Mouse (Mus musculus): ENCODE measurements around the gene Cebpg. TPM values are rescaled to one million over a fixed set of nuclear protein-coding genes. Genes with fewer than 3 reads are reported as not detected.

The Cebpg gene
- polyA plus RNA-seq, 1 experiment: 25.1 TPM

DNA sequence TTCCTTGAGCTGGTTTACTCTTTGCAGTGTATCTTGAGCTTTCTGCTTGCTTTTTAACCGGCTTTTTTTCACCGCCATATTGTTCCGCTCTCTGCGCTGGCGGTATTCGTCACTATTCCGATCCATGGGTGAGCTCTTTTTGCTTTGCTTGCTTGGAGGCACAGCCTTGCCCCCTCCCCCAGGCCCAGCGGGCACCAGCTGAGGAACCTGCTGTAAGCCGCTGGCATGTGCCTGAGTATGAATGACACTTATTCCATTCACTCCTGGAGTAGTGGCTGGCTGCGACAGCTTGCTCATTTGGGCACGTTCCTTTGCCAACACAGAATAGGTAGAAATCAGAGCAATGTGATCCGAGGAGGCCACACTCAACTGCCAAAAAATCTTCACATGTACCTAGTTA, 5.8 kb downstream of the Cebpg start:
- no peak for TF ChIP-seq CTCF (IDR thresholded peaks at IDR 0.05; ENCODE audit: borderline replicate concordance, insufficient read depth, low read depth, low read length)
- TF ChIP-seq POLR2A (IDR thresholded peaks at IDR 0.05; ENCODE audit: borderline replicate concordance, insufficient read depth, low read length): no peak
- Histone ChIP-seq H3K4me3 (replicated peaks; ENCODE audit: insufficient read depth, low read depth, low read length) (no peak overlapping the region), H3K27me3 (ENCODE audit: control insufficient read depth, insufficient read depth, low read length) (no peaks in the 10 kb centered on the region), H3K27ac (ENCODE audit: insufficient read depth, low read length) (no peak overlapping the region), H3K4me1 (ENCODE audit: control insufficient read depth, insufficient read depth, low read length) (peaks cover 5% of the 10 kb centered on the region)
- WGBS: 53% methylated on average over 12 of the region's 12 CpGs
- DNase-seq: no peak

DNA sequence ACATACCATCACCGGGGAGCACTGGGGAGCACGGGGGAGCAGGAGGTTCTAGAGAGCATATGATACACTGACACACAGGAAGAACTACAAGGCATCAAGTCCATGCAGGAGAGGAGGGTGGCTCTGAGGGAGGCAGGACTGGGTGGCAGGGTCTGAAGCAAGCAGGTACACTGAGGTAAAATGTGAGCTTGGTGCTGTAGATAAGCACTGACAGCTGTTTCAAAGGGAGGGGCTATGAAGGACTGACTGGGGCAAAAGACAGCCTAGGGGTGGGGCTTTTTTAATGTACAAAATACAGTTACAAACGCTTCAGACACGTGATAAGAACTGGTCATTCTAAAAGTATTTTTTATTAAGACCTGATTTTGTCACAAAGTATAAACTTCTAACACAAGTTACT, 10.3 kb downstream of the Cebpg start:
- TF ChIP-seq CTCF (IDR thresholded peaks at IDR 0.05; ENCODE audit: borderline replicate concordance, insufficient read depth, low read depth, low read length) (no peak), POLR2A (IDR thresholded peaks at IDR 0.05; ENCODE audit: borderline replicate concordance, insufficient read depth, low read length) (no peak)
- WGBS: 92% methylated on average over 4 of the region's 4 CpGs
- no peak overlapping the region for H3K4me3 ChIP-seq (replicated peaks; ENCODE audit: insufficient read depth, low read depth, low read length)
- H3K27me3 ChIP-seq (ENCODE audit: control insufficient read depth, insufficient read depth, low read length): no peaks in the 10 kb centered on the region
- H3K27ac ChIP-seq (ENCODE audit: insufficient read depth, low read length): no peak overlapping the region
- peaks cover 16% of the 10 kb centered on the region for H3K4me1 ChIP-seq (ENCODE audit: control insufficient read depth, insufficient read depth, low read length)
- DNase-seq: no peak

DNA sequence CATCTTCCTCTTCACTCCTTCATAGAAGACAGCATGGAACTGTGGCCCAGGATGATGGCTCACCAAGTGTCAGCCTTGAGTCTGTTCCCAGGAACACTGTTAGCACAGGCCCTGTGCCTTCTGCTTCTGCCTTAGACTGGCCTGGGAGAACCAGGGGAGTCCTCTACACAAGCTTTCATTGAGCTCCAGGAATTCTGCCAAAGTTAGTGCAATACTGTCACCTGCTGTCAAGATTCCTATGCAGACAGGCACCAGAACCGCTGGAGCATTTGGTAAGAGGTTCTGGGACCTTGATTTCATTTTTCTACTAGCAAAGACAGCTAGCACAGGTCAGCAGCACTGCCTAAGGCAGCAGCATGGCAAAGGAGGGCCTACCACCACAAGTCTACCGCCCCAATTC, 11.7 kb downstream of the Cebpg start:
- Histone ChIP-seq H3K27me3 (ENCODE audit: control insufficient read depth, insufficient read depth, low read length) (no peaks in the 10 kb centered on the region), H3K27ac (ENCODE audit: insufficient read depth, low read length) (no peak overlapping the region), H3K4me1 (ENCODE audit: control insufficient read depth, insufficient read depth, low read length) (peaks cover 16% of the 10 kb centered on the region), H3K4me3 (replicated peaks; ENCODE audit: insufficient read depth, low read depth, low read length) (no peak overlapping the region)
- DNase-seq: peak in 1 of 2 experiments; percentile 56
- TF ChIP-seq POLR2A (IDR thresholded peaks at IDR 0.05; ENCODE audit: borderline replicate concordance, insufficient read depth, low read length): no peak
- no peak for TF ChIP-seq CTCF (IDR thresholded peaks at IDR 0.05; ENCODE audit: borderline replicate concordance, insufficient read depth, low read depth, low read length)
- WGBS: 32% methylated on average over 2 of the region's 2 CpGs

DNA sequence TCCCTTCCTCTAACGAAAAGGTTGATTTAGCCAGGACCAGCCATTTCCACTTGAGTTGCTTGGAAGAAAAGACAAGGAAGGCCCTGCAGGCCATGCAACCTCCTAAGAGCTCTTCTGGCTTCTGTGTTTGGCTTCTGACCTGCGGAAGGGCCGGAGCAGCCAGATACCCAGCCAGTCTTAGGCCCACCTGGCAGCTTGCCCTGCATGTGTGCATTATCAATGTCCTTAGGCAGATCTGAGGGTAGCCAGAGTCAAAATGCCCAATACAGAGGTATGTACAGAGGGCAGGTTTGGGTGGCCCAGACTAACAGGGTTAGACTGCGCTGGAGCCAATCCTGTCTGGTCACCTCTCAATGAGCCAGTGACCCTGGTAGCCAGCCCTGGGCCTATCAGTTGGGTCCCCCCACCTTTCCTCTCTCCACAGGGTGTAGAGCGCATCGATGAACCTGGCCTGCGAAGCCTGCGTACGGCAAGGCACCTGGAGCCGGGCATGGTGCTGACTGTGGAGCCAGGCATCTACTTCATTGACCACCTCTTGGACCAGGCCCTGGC, 13.0 kb downstream of the Cebpg start:
- peaks cover 16% of the 10 kb centered on the region for H3K4me1 ChIP-seq (ENCODE audit: control insufficient read depth, insufficient read depth, low read length)
- TF ChIP-seq CTCF (IDR thresholded peaks at IDR 0.05; ENCODE audit: borderline replicate concordance, insufficient read depth, low read depth, low read length) (no peak), POLR2A (IDR thresholded peaks at IDR 0.05; ENCODE audit: borderline replicate concordance, insufficient read depth, low read length) (no peak)
- DNase-seq: no peak
- H3K27ac ChIP-seq (ENCODE audit: insufficient read depth, low read length): no peak overlapping the region
- WGBS: 70% methylated on average over 10 of the region's 10 CpGs
- H3K4me3 ChIP-seq (replicated peaks; ENCODE audit: insufficient read depth, low read depth, low read length): no peak overlapping the region
- no peaks in the 10 kb centered on the region for H3K27me3 ChIP-seq (ENCODE audit: control insufficient read depth, insufficient read depth, low read length)

DNA sequence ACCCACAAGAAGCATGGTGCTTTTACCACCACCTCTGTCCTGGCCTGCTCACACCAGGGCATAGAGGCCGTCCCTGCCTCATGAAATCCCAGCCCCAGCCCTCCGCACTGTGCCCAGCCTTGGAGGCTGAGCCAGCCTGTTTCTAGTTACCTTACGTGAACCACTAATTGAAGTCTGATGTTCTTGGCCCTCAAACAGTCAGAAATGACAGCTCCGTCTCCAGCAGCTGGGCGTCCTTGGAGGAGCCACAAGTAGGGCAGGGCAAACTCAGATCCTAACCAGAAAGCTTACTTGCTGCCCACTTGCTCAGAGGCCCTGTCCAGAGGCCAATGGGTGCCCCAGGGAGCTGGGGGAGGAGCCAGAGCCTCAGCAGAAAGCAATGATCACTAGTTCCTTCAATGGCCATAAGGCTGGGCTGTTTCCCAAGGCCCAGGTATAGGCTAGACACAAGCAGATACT, 13.6 kb downstream of the Cebpg start:
- H3K4me1 ChIP-seq (ENCODE audit: control insufficient read depth, insufficient read depth, low read length): peaks cover 14% of the 10 kb centered on the region
- no peaks in the 10 kb centered on the region for H3K27me3 ChIP-seq (ENCODE audit: control insufficient read depth, insufficient read depth, low read length)
- no peak overlapping the region for H3K27ac ChIP-seq (ENCODE audit: insufficient read depth, low read length)
- TF ChIP-seq POLR2A (IDR thresholded peaks at IDR 0.05; ENCODE audit: borderline replicate concordance, insufficient read depth, low read length): no peak
- TF ChIP-seq CTCF (IDR thresholded peaks at IDR 0.05; ENCODE audit: borderline replicate concordance, insufficient read depth, low read depth, low read length): no peak
- WGBS: 58% methylated on average over 5 of the region's 5 CpGs
- DNase-seq: peak in 1 of 2 experiments; percentile 49
- no peak overlapping the region for H3K4me3 ChIP-seq (replicated peaks; ENCODE audit: insufficient read depth, low read depth, low read length)

DNA sequence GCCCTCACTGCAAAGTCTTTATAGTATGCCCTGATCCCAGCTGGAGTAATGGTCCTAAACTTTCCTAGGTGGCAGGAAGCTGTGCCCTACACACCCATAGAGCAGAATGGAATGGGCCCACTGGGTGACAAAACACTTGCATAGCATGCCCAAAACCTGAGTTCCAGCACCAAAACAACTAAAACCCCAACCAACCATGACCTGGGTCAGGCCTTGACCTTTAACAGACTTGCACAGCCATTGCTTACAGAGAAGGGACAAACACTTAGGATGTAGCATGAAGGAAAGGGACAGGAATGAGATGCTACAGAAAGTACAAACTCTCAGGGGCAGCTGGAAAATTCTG, 14.2 kb downstream of the Cebpg start:
- no peak for DNase-seq
- Histone ChIP-seq H3K27ac (ENCODE audit: insufficient read depth, low read length) (no peak overlapping the region), H3K4me1 (ENCODE audit: control insufficient read depth, insufficient read depth, low read length) (peaks cover 14% of the 10 kb centered on the region), H3K4me3 (replicated peaks; ENCODE audit: insufficient read depth, low read depth, low read length) (no peak overlapping the region), H3K27me3 (ENCODE audit: control insufficient read depth, insufficient read depth, low read length) (no peaks in the 10 kb centered on the region)
- TF ChIP-seq POLR2A (IDR thresholded peaks at IDR 0.05; ENCODE audit: borderline replicate concordance, insufficient read depth, low read length) (no peak), CTCF (IDR thresholded peaks at IDR 0.05; ENCODE audit: borderline replicate concordance, insufficient read depth, low read depth, low read length) (no peak)

DNA sequence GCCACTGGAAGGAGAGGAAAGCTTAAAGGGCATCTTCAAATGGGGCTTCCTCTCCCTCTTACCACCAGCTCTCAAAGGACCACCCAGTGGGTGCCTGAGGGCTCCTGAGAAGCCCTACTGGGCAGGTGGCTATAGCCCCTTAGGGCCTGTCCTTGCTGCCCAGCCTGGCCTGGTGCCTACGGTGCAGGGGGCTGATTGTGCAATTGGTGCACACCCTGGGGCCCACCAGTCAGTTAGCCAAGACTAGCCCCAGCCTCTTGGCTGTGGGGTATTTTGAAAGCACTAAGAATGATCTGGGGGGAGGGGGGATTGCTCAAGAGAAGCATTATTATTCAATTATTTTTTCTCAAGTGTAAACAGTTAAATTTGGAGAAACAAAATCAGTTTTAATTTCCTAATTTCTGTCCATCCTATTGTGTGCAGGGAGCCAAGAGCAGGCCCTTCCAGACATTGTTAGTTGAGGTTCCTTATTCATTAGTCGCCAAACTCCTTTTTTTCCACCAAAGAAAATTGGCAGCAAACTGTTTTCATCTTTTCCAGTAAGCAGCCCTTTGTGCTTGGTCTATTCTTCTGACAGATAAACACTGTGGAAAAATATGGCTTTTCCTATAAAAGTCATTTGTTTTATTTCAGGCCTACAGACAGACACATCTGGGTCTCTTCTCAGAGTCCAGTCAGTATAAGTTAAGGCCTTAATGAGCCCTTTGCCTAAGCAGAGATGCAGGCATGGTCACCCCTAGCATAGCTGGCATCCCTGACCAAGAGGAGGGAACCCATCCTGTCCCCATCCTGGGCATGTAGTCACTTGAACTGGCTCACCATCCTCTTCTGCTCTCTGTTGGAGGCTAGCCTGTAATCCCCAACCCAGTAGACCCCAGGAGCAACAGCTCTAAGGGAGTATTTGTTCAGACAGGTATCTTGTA, 14.8 kb downstream of the Cebpg start:
- H3K27ac ChIP-seq (ENCODE audit: insufficient read depth, low read length): no peak overlapping the region
- DNase-seq: no peak
- TF ChIP-seq POLR2A (IDR thresholded peaks at IDR 0.05; ENCODE audit: borderline replicate concordance, insufficient read depth, low read length): no peak
- TF ChIP-seq CTCF (IDR thresholded peaks at IDR 0.05; ENCODE audit: borderline replicate concordance, insufficient read depth, low read depth, low read length): no peak
- peaks cover 16% of the 10 kb centered on the region for H3K4me1 ChIP-seq (ENCODE audit: control insufficient read depth, insufficient read depth, low read length)
- no peaks in the 10 kb centered on the region for H3K27me3 ChIP-seq (ENCODE audit: control insufficient read depth, insufficient read depth, low read length)
- H3K4me3 ChIP-seq (replicated peaks; ENCODE audit: insufficient read depth, low read depth, low read length): no peak overlapping the region
- WGBS: 24% methylated on average over 2 of the region's 2 CpGs
